Mouse (Mus musculus) neutrophil, adult 5-6 weeks (primary cell): ENCODE measurements at regions not wholly inside any gene's neighbourhood (a gene's known extent, or its start where the extent isn't known, plus 50 kb on each side); places are given as distances from the start of the nearest gene placed in this dataset.
"Not testable (repeated sequence)": the region's sequence is repeated elsewhere in the genome, so short reads cannot be mapped to it uniquely, and the experiment has no call there.

Experiments used
- ATAC-seq: fragments of 151-379, 151-347 bp; 2 replicates; pipeline ENCODE4 v1.8.0; 2017; ENCODE audit warnings: mild to moderate bottlenecking, moderate TSS enrichment; ENCODE audit not compliant: insufficient number of reproducible peaks, poor library complexity, low FRiP score, severe bottlenecking; ENCODE audit errors: extremely low read depth

DNA sequence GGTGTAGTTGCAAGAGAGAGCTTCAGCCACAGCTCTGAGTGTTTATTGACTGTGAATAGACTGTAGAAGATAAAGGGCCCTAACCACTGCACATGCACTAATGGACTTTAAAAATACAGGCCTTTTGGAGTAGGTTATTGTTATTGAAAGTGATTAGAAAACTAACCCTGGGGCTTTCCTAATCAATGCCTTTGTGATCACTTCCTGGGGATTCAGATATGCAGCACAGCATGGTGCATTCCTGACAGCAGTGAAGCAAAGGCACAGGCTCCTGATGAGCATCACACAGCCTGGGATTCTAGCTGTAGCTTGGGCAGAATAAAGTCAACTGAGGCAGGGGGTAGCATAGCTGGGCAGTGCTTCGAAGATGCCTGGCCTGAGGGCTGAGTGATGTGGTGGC, 87.3 kb downstream of the Gm11077 start:
- ATAC-seq: no peak

- ATAC-seq: peak; percentile 87
These were observed 87.7 kb downstream of the Gm11077 start for GRCm38 (mm10) chr6:140816831-140817230.

- ATAC-seq: peak; percentile 59; the same call in 1 of the 2 replicates
These were observed 90.4 kb downstream of the Gm11077 start for GRCm38 (mm10) chr6:140819451-140819878.

- ATAC-seq: no peak
These were observed 97.4 kb downstream of the Gm11077 start for GRCm38 (mm10) chr6:140826522-140826921.

- ATAC-seq: no peak
These were observed 98.6 kb downstream of the Gm11077 start for GRCm38 (mm10) chr6:140827651-140828050.

GRCm38 (mm10) chr6:140843292-140843991, 114.4 kb downstream of the Gm11077 start:
- no peak for ATAC-seq

- ATAC-seq: no peak
These were observed 118.1 kb downstream of the Gm11077 start for GRCm38 (mm10) chr6:140847165-140847564.

GRCm38 (mm10) chr6:140852420-140852819, 123.3 kb downstream of the Gm11077 start:
- ATAC-seq: no peak

GRCm38 (mm10) chr6:140853508-140853907, 124.4 kb downstream of the Gm11077 start:
- no peak for ATAC-seq

DNA sequence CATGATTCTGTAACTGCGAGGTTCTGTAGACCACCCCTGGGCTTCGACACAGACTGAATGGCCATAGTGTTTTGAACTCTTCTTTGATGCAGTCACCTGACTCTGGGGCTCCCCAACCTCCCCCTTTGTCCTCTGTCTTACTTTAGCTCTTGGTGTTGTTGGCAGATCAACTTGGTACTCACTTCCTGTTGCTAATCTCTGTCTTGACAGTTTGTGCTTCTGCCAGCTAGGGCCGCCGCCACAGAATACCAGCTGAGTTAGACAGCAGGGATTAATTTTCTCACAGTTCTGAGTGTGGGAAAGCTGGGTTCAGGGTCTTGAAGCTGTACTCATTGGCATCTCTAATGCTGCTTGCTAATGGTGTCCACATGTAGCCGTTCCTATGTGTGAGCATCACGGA, 125.6 kb downstream of the Gm11077 start:
- ATAC-seq: no peak

DNA sequence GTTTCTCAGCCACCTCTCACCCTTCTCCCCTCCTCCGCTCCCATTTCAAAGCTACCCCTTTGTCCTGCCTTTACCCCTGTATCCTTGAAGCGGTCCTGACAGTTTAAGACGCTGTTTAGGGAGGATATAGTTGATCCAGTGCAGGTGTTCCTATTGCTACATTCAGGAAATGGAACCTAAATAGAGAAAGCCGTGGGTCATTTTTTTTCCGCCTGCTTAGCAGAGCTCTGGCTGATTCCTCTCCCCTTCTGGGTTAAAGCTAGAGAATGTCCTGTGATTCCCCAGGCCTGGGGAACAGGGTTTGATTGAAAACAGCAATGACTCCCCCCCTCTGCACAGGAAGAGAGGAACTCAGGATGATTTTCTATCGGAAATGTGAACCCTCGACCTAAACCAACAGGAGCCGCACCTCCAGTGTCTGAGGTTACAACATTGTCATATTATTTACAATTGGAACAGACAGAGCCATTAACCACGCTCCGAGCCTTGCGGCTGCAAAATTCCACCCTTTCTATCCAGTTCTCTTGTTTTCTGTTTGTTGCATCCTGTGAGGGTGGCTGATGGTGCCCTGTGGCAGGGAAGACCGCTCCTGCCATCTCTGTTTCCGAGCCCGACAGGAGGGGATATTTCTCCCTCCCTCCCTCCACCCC, 127.5 kb downstream of the Gm11077 start:
- no peak for ATAC-seq

GRCm38 (mm10) chr6:140857118-140857746, 128.1 kb downstream of the Gm11077 start:
- no peak for ATAC-seq

GRCm38 (mm10) chr6:140869523-140869922, 140.4 kb downstream of the Gm11077 start:
- not testable (repeated sequence) for ATAC-seq

DNA sequence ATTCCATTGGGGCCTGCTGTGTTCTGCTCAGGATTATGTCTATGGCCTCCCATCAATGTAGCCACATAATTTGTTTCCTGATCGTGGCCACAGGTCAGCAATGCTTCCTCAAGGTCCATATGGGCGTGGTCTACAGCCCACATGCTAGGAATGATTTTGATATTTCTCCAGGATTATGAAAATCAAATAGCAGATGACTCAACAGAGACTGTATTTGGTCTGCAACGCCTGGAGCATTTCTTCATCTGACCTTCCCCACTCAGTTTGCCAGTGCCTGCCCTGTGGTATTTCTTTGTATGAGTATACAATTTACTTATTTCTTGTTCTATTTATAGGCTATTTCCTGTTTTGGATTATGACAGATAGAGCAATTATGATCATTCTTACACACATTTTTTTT, 145.7 kb downstream of the Gm11077 start:
- ATAC-seq: no peak

DNA sequence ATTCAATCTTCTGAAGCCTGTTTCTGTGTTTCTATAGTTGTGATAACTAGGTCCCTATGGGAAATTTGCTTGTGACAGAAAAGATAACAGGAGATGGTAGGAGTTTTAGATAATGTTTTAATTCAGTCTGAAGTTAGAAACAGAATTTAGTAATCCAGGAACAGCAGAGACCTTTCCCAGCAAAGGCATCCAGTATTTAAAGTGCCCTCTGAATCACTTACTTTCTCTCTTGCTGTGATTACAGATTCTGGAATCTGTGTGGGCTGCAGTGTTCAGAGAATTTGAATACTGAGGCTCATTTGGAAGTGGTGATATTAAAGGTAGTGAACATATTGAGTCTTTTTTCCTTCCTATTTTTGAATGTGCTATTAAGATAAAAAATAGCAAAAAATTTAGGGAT, 154.6 kb downstream of the Gm11077 start:
- ATAC-seq: no peak

GRCm38 (mm10) chr6:140888610-140889009, 159.5 kb downstream of the Gm11077 start:
- no peak for ATAC-seq

DNA sequence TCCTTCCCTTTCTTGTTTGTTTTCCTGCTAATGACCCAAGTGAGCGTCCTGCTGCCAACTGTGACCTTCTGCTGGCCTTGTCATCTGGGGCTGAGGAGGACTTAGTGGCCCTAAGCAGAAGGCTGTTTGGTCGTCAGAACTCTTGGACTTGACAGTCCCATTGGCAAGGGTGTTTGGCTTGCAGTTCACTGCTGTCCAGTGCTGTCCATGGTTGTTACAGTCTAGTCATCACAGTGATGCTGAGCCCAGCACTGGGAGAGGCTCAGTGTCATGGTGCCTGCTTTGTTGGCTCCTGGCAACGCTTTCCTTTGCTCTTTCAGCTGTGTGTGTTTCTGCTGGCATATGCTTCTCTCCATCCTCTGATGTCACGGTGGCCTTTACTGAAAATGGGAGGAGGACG, 161.0 kb downstream of the Gm11077 start:
- no peak for ATAC-seq

DNA sequence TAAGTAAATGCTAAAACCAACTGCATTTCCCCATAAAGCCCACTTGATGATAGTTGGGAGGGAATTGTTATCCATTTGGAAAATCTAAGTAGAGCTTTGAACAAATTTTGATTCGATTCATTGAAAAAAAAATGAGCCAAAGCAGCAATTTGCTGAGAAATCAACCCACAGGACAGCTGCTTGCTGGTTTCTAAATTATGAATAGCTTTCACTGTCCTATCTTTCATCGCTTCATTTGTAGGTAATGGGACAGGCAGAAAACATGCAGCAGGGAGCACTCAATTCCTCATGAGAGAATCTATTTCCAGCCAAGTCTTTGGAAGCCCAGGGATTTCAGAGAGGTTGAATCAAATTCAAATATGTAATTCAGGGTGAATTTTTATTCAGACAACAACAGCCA, 161.5 kb downstream of the Gm11077 start:
- ATAC-seq: no peak

DNA sequence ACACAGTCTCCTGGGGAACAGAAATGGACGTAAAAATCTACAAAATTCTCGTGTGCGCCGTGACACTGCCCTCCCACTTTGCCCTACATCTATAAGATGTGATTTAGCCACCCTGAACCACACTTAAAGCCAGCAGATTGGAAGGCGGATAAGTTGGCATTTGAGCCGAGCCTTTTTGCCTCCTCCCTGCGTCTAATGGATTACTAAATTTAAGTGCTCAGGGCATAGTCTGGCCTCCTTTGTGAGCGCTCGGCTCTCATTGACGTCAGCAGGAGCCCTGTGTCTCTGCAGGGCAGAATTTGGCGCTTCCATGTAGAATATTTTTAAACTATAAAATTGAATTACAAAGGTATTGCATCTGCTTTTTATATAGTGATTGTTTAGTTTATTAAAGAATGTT, 165.4 kb downstream of the Gm11077 start:
- ATAC-seq: no peak

DNA sequence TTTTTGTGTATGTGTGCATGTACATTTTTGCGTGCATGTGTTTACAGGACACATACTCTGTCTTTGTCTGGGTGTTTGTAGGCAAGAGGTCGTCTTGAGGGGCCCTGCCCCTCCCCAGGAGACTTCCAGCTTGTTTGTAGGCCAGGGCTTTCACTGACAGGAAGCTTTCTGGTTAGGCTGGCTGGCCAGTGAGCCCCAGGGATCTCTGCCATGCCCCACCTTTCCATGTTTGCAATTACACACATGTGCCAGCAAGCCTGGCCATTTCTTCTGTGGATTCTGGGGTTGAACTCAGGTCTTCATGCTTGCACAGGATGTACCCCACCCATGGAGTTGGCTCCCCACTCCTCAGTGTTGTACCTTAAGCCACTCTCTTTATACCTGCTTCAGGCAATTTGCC, 166.4 kb downstream of the Gm11077 start:
- no peak for ATAC-seq
